Mouse (Mus musculus) kidney, adult 2 months (tissue): Measurements from ENCODE around the gene Kyat3.

Experiments
- CTCF ChIP-seq: fragments of 200-500 bp; conservative IDR thresholded peaks from 2 replicates; pipeline ENCODE4 v1.5.1; 2011; ENCODE audit warnings: low read depth, mild to moderate bottlenecking, control low read depth, low read length, moderate library complexity, mixed read lengths; ENCODE audit not compliant: insufficient read depth, insufficient read length
- POLR2A ChIP-seq: fragments of 200-500 bp; IDR thresholded peaks from one replicate; pipeline ENCODE4 v1.6.1; 2011; ENCODE audit warnings: low read depth, low read length, control low read depth

DNA sequence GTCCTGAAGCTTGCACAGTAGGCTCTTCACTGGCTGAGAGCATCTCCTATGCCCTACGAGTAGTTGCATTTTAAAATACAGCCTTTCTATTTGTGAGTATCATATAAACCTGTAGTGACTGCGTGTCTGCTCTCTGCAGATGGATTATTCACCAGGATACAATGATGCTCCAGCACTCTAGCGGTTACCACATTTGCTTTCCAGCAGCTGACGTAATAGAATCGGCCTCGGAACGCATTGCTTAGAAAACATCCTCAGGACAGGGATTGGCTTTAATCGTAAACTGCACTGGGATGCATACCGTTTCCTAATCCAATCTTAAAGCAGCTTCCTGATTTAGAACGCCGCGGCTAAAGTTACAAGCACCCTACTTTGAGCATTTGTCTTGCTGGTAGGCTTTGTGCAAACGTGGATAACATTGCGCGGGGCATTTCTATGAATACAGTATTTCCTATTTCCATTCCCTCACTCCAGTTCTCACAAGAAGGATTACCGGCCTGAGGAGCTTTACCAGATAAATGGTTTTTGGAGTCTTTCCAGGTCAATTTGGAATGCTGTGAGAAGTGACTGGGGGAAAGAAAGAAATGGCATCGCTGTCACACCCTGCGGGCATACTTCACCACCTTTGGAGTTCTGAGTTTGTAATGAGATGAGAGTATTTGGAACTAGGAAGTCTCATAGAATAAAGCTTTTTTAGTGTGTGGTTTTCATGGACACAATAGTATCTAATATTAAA, 54.4 kb downstream of the Kyat3 start:
- no peak for TF ChIP-seq CTCF
- TF ChIP-seq POLR2A = no peak
